Mouse (Mus musculus) E14TG2a.4 (cell line): ENCODE data around the gene Tacr2.

ENCODE experiments used
- CTCF ChIP-seq: conservative IDR thresholded peaks from 2 replicates; pipeline ENCODE4 v1.5.1; 2014; ENCODE audit warnings: low read length
- NANOG ChIP-seq: IDR thresholded peaks from 2 replicates; pipeline ENCODE4 v1.6.1; 2014; ENCODE audit warnings: borderline replicate concordance, low read length, mixed read lengths
- POU5F1 ChIP-seq: IDR thresholded peaks from 2 replicates; pipeline ENCODE4 v1.6.1; 2014; ENCODE audit warnings: low read length, borderline replicate concordance

GRCm38 (mm10) chr10:62215633-62216032 lies 36.6 kb upstream of the Tacr2 start:
- TF ChIP-seq CTCF, result no peak
- TF ChIP-seq NANOG, result no peak
- no peak for TF ChIP-seq POU5F1
